Mouse (Mus musculus): Measurements from ENCODE around the gene Igbp1.

GRCm38 (mm10) chrX:100470126-100470525 is 24.0 kb upstream of the Igbp1 start:
- TF ChIP-seq CTCF (IDR thresholded peaks at IDR 0.05; ENCODE audit: control insufficient read depth, insufficient read depth, insufficient read length): no peak
- no peak for TF ChIP-seq MYOD1 (IDR thresholded peaks at IDR 0.05; ENCODE audit: control insufficient read depth, insufficient read length, low read depth)
- TF ChIP-seq MAX (IDR thresholded peaks at IDR 0.05): no peak
- no peak for TF ChIP-seq USF1 (IDR thresholded peaks at IDR 0.05; ENCODE audit: low read depth)
